Mouse (Mus musculus) heart, embryonic 11.5 days (tissue): ENCODE measurements around the gene Akna. TPM values are rescaled to one million over a fixed set of nuclear protein-coding genes. Genes with fewer than 3 reads are reported as not detected.

Experiments
- polyA plus RNA-seq: library from polyadenylated mRNA; unstranded; fragments of >200 nt; fragmentation: Nextera tagmentation; extraction: Ambion mirVana; gene quantifications from 2 replicates; pipeline ENCODE4 v1.2.1, GENCODE M21; 2014

The Akna gene
- polyA plus RNA-seq, 1 experiment from 2014 or later = 3.2 TPM

Other genes with a start within 250 kb of the Akna start
- 2.4 and 11.6 TPM in 2 replicates for gene Ambp, start 248.6 kb downstream of the Akna start, polyA plus RNA-seq
- 0.11 TPM in 1 of 2 replicates, not detected in the other for gene Kif12, start 231.2 kb downstream of the Akna start, polyA plus RNA-seq
- 3.3 and 3.4 TPM in 2 replicates for gene Col27a1, start 189.3 kb downstream of the Akna start, polyA plus RNA-seq
- gene Orm1, start 58.8 kb downstream of the Akna start, polyA plus RNA-seq = not detected in 2 replicates
- not detected in 2 replicates for gene Orm3, start 47.2 kb downstream of the Akna start, polyA plus RNA-seq
- gene Orm2, start 40.9 kb downstream of the Akna start, polyA plus RNA-seq = not detected in 2 replicates
- gene Whrn, start 92.6 kb upstream of the Akna start, polyA plus RNA-seq = 3.3 and 4.7 TPM in 2 replicates
- gene Atp6v1g1, start 141.4 kb upstream of the Akna start, polyA plus RNA-seq = 213 and 221 TPM in 2 replicates
- 5.5 and 5.8 TPM in 2 replicates for gene Tmem268, start 155.4 kb upstream of the Akna start, polyA plus RNA-seq
- not detected in 2 replicates for gene Gm11213, start 201.9 kb upstream of the Akna start, polyA plus RNA-seq
- gene Tex48, start 219.1 kb upstream of the Akna start, polyA plus RNA-seq = not detected in 2 replicates